Mouse (Mus musculus): ENCODE results near the gene Nqo2. TPM values are rescaled to one million over a fixed set of nuclear protein-coding genes. Genes with fewer than 3 reads are reported as not detected.

Gene Nqo2
- total RNA-seq (2012; rRNA removed) (4.3 and 4.8 TPM in 2 replicates), total RNA-seq (2014; rRNA removed) (10.6 and 11.2 TPM in 2 replicates), polyA plus RNA-seq (2012; ENCODE audit: insufficient read length, low read depth) (10.7 and 13.9 TPM in 2 replicates)

DNA sequence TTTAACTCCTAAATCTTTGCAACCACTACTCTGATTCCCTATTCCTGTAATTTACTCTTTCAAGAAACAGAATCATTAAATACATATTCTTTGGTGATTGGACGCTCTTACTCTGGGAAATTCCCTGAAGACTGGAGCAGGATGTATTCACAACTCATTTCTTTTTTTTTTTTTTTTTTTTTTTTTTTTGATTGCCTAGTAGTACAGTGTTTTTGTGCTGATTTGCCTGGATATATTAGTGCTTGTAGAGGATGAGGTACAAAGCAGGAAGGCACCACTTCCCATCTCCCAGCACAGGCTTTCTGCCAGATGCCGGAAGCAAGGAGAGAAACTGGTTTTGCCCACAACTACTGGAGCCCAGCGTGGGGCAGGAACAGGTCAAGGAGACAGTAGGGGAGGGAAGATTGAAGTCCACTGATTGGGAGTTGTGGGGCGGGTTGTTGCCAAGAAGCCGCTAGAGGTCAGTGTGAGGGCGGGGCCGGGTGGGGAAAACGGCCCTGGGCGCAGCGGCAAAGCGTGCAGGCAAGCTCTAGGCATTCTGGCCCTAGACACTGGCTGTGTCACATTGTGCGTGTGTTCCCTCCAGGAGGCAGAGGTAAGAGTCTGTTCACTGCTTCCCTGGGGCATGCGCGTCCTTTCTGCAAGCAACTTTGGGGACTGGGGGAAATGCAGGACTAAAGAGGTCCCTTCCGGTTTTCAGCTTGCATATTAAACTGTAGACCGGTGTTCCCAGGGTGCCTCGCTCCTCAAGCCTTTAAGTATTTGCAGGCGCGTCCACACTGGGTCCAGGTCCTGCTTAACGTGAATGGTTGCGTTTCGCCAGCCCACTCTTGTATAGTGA is at the start of gene Nqo2:
TSS of gene Nqo2 (plus strand) at position 482 of the 841 bp plus-strand sequence.
- peak within 1 kb of the TSS; percentile 61 for H3K9ac ChIP-seq (ENCODE audit: insufficient read depth, low read depth)
- no peaks in the 10 kb centered on the region for H3K9me3 ChIP-seq (replicated peaks; ENCODE audit: low read length)
- H3K4me1 ChIP-seq (ENCODE audit: control insufficient read depth in 1 of 2, insufficient read depth in 2 of 2) = peaks cover 2 to 6% of the 10 kb centered on the region in 2 experiments; a peak in 1 of 4 replicates
- TF ChIP-seq ZNF384 (IDR thresholded peaks at IDR 0.05; ENCODE audit: low read depth, low read length) (peak; percentile 81), UBTF (IDR thresholded peaks at IDR 0.05; ENCODE audit: low read depth, low read length) (no peak), CHD1 (IDR thresholded peaks at IDR 0.05; ENCODE audit: low read depth, low read length) (no peak), SIN3A (IDR thresholded peaks at IDR 0.05; ENCODE audit: low read length) (peak; percentile 44; the same call in 1 of the 2 replicates), CTCF (conservative IDR thresholded peaks at IDR 0.05 in 1 of 2, IDR thresholded peaks at IDR 0.05 in 1 of 2; ENCODE audit: low read depth in 2 of 2, low read length in 2 of 2) (peak in 1 of 2 experiments; percentile 56; a peak in 2 of 4 replicates), ZKSCAN1 (IDR thresholded peaks at IDR 0.05; ENCODE audit: borderline replicate concordance, low read depth, low read length) (no peak), ELF1 (IDR thresholded peaks at IDR 0.05; ENCODE audit: low read depth, low read length) (peak; percentile 44), POLR2A (IDR thresholded peaks at IDR 0.05; ENCODE audit: low read depth, low read length) (peak; percentile 52), RCOR1 (conservative IDR thresholded peaks at IDR 0.05; ENCODE audit: low read depth, low read length) (no peak; the same call in 1 of the 2 replicates), USF2 (conservative IDR thresholded peaks at IDR 0.05; ENCODE audit: low read depth, low read length) (no peak), MAZ (IDR thresholded peaks at IDR 0.05; ENCODE audit: low read depth, low read length) (peak; percentile 79; the same call in 1 of the 2 replicates), KAT2A (IDR thresholded peaks at IDR 0.05; ENCODE audit: insufficient replicate concordance, low read length) (0 out of 2 replicates have a peak, but pooled peaks have one; percentile 30), IRF4 (IDR thresholded peaks at IDR 0.05; ENCODE audit: low read depth, low read length) (no peak), MAX (IDR thresholded peaks at IDR 0.05; ENCODE audit: low read length) (peak; percentile 51; the same call in 1 of the 2 replicates), HCFC1 (IDR thresholded peaks at IDR 0.05; ENCODE audit: low read depth, low read length) (peak; percentile 68), E2F4 (IDR thresholded peaks at IDR 0.05; ENCODE audit: insufficient replicate concordance, low read depth, low read length) (0 out of 2 replicates have a peak, but pooled peaks have one; percentile 12), MEF2A (IDR thresholded peaks at IDR 0.05; ENCODE audit: borderline replicate concordance, low read depth, low read length) (no peak), NRF1 (IDR thresholded peaks at IDR 0.05; ENCODE audit: low read depth, low read length) (peak; percentile 77), NELFE (IDR thresholded peaks at IDR 0.05; ENCODE audit: low read depth, low read length) (peak; percentile 74), MXI1 (IDR thresholded peaks at IDR 0.05; ENCODE audit: low read depth, low read length) (0 out of 2 replicates have a peak, but pooled peaks have one; percentile 53), TBP (conservative IDR thresholded peaks at IDR 0.05; ENCODE audit: low read depth, low read length) (peak; percentile 64), TCF12 (IDR thresholded peaks at IDR 0.05; ENCODE audit: low read depth, low read length) (0 out of 2 replicates have a peak, but pooled peaks have one; percentile 29), RAD21 (IDR thresholded peaks at IDR 0.05; ENCODE audit: low read depth, low read length) (no peak; the same call in 1 of the 2 replicates), USF1 (IDR thresholded peaks at IDR 0.05; ENCODE audit: low read depth, low read length) (no peak), POLR2AphosphoS2 (IDR thresholded peaks at IDR 0.05; ENCODE audit: low read depth, low read length) (peak; percentile 38; the same call in 1 of the 2 replicates), BHLHE40 (IDR thresholded peaks at IDR 0.05; ENCODE audit: low read depth, low read length) (peak; percentile 4; the same call in 1 of the 2 replicates), SMC3 (IDR thresholded peaks at IDR 0.05; ENCODE audit: low read depth, low read length) (peak; percentile 9; the same call in 1 of the 2 replicates), MYC (IDR thresholded peaks at IDR 0.05; ENCODE audit: low read depth, low read length) (no peak), GABPA (IDR thresholded peaks at IDR 0.05; ENCODE audit: insufficient replicate concordance, low read depth, low read length) (no peak)
- dilution Hi-C loops (cut with MboI; ENCODE audit: extremely low pct_ligation_motif_present, extremely low pct_unique_long_range_greater_than_20kb, low sequenced_read_pairs) = no loop called here
- in situ Hi-C loops (cut with MboI; ENCODE audit: low pct_ligation_motif_present, low pct_unique_long_range_greater_than_20kb, low sequenced_read_pairs) = loop anchor here (5.0 kb wide), 1 partner anchor 38 kb away; the partner anchor contains the start of genes Ripk1 and Serpinb6a
- H3K27me3 ChIP-seq (replicated peaks) = no peaks in the 10 kb centered on the region
- peaks cover 0 to 3% of the 10 kb centered on the region in 2 experiments for H3K36me3 ChIP-seq (replicated peaks in 1 of 2; ENCODE audit: control insufficient read depth in 1 of 2, insufficient read depth in 1 of 2, low read length in 1 of 2)
- peak within 1 kb of the TSS; percentile 70; the same call in 1 of the 2 replicates for H3K27ac ChIP-seq (ENCODE audit: insufficient read depth, low read depth)
- no peaks in the 10 kb centered on the region for H3K79me2 ChIP-seq (replicated peaks; ENCODE audit: control insufficient read depth, extremely low read depth, insufficient read depth, poor library complexity, severe bottlenecking)
- H3K4me2 ChIP-seq (ENCODE audit: insufficient read depth, low read depth, poor library complexity, severe bottlenecking) = peak within 1 kb of the TSS; percentile 61
- peak; percentile 82 for DNase-seq (ENCODE audit: extremely low read depth)
- peak within 1 kb of the TSS; percentile 56 to 75 (median 66) for H3K4me3 ChIP-seq (replicated peaks in 1 of 3; ENCODE audit: low read depth in 2 of 3, low read length in 2 of 3, poor library complexity in 1 of 3)
